13 mouse cellular contexts compared by ENCODE assay signal in genomic region chr11:42944573-42944972, GRCm38 (mm10).
A peak's percentile ranks its signal among the peaks of the same experiment; 100 is the strongest.
DNase-seq lines count a peak whose midpoint lies in the region; ATAC-seq and TF ChIP-seq lines count a peak whose summit lies in the region.
"Had no signal": no experiment of that assay in that cellular context is flagged by ENCODE, and none has a peak within 500 bp of the region (broad histone marks: within the 10 kb centered on the region; RNA-seq: fewer than 3 reads in every experiment).

No protein-coding gene starts in this region.

- DNase-seq in adrenal gland, adult (ENCODE audit: inconsistent age in 2 of 2, low spot score in 1 of 2), result peak; percentile 59 to 74
- DNase-seq in adrenal gland, postnatal 4 days (ENCODE audit: low spot score in 2 of 2), result no peak
- peak; percentile 30 for DNase-seq in fat pad, adult 2 months (ENCODE audit: extremely low read depth, low read depth, low spot score)
- DNase-seq in kidney, postnatal 0 days (ENCODE audit: low spot score), result peak; percentile 53
- no peak for DNase-seq in cerebellum, adult 9-10 months
- DNase-seq in layer of hippocampus, adult 8-10 months (ENCODE audit: low spot score in 2 of 2), result no peak
- DNase-seq: cerebellum, adult 9-11 months; right cerebral cortex, postnatal 25 days; thymus, postnatal 14 days had no signal

- H3K4me3 ChIP-seq in kidney, postnatal 0 days (replicated peaks; ENCODE audit: low read depth, low read length), result no peak overlapping the region
- H3K4me3 ChIP-seq in stomach, embryonic 14.5 days (ENCODE audit: low read depth, low read length), result no peak overlapping the region
- H3K4me3 ChIP-seq: layer of hippocampus, adult 2 months; limb, embryonic 12.5 days had no signal

- H3K27me3 ChIP-seq in kidney, postnatal 0 days (ENCODE audit: insufficient read depth, low read length), result no peaks in the 10 kb centered on the region
- no peaks in the 10 kb centered on the region for H3K27me3 ChIP-seq in stomach, embryonic 14.5 days (ENCODE audit: control insufficient read depth, insufficient read depth, low read length)
- H3K27me3 ChIP-seq: limb, embryonic 12.5 days had no signal

- H3K4me2 ChIP-seq in kidney, postnatal 0 days (ENCODE audit: low read length), result no peak overlapping the region
- no peak overlapping the region for H3K4me2 ChIP-seq in stomach, embryonic 14.5 days (replicated peaks; ENCODE audit: low read depth, low read length)
- H3K4me2 ChIP-seq: limb, embryonic 12.5 days had no signal

- peak; percentile 37; the same call in 1 of the 2 replicates for TF ChIP-seq CTCF in kidney, postnatal 0 days (IDR thresholded peaks at IDR 0.05; ENCODE audit: low read depth)

- no peaks in the 10 kb centered on the region for H3K9me3 ChIP-seq in kidney, postnatal 0 days (replicated peaks; ENCODE audit: low read length)
- no peaks in the 10 kb centered on the region for H3K9me3 ChIP-seq in stomach, embryonic 14.5 days (ENCODE audit: control insufficient read depth, low read depth, low read length)
- H3K9me3 ChIP-seq: limb, embryonic 12.5 days had no signal

- 57% methylated on average over 3 of the region's 3 CpGs for WGBS in kidney, postnatal 0 days
- 66% methylated on average over 3 of the region's 3 CpGs for WGBS in stomach, embryonic 14.5 days

- H3K4me1 ChIP-seq in kidney, postnatal 0 days (replicated peaks; ENCODE audit: insufficient read depth, low read length), result no peaks in the 10 kb centered on the region
- no peaks in the 10 kb centered on the region for H3K4me1 ChIP-seq in stomach, embryonic 14.5 days (ENCODE audit: control insufficient read depth, insufficient read depth, low read length)
- H3K4me1 ChIP-seq: limb, embryonic 12.5 days had no signal

- H3K9ac ChIP-seq in kidney, postnatal 0 days (ENCODE audit: low read depth, low read length), result no peak overlapping the region
- no peak overlapping the region for H3K9ac ChIP-seq in stomach, embryonic 14.5 days (replicated peaks; ENCODE audit: low read depth, low read length)
- H3K9ac ChIP-seq: limb, embryonic 12.5 days had no signal

- ATAC-seq in kidney, postnatal 0 days (replicated peaks; ENCODE audit: low FRiP score, low read depth), result peak; percentile 91
- peak; percentile 85 for ATAC-seq in stomach, embryonic 14.5 days (ENCODE audit: insufficient number of reproducible peaks, insufficient read depth, low FRiP score, low read depth)
- no peak for ATAC-seq in megakaryocyte-erythroid progenitor cell, adult 5-6 weeks (replicated peaks; ENCODE audit: low FRiP score, low TSS enrichment, poor library complexity, severe bottlenecking)

- H3K36me3 ChIP-seq in kidney, postnatal 0 days (ENCODE audit: insufficient read depth, low read length), result no peaks in the 10 kb centered on the region
- H3K36me3 ChIP-seq in stomach, embryonic 14.5 days (ENCODE audit: control insufficient read depth, insufficient read depth, low read length), result no peaks in the 10 kb centered on the region
- H3K36me3 ChIP-seq: limb, embryonic 12.5 days had no signal

- peak overlapping the region; percentile 50; the same call in 1 of the 2 replicates for H3K27ac ChIP-seq in kidney, postnatal 0 days
- no peak overlapping the region for H3K27ac ChIP-seq in stomach, embryonic 14.5 days (ENCODE audit: low read length)
- H3K27ac ChIP-seq: layer of hippocampus, adult 2 months; limb, embryonic 12.5 days had no signal

Comparison
In these comparisons a context has a peak if more than half of its experiments do, and no peak if none do; other contexts are left out.
1. DNase-seq: peak in adrenal gland, adult (2 of 2), fat pad, adult 2 months (single experiment) and kidney, postnatal 0 days (single experiment); none in adrenal gland, postnatal 4 days (0 of 2), cerebellum, adult 9-10 months (single experiment) and layer of hippocampus, adult 8-10 months (0 of 2).